Mouse (Mus musculus): ENCODE data around the gene Pappa. TPM values are rescaled to one million over a fixed set of nuclear protein-coding genes. Genes with fewer than 3 reads are reported as not detected.

Gene Pappa
- polyA plus RNA-seq, 1 experiment from 2014 or later = 2.0 TPM

GRCm38 (mm10) chr4:65279979-65280677 lies 156.2 kb downstream of the Pappa start:
- Histone ChIP-seq H3K4me1 (ENCODE audit: insufficient read depth, low read length) (peaks cover 10% of the 10 kb centered on the region; the same call in 1 of the 2 replicates), H3K4me2 (replicated peaks; ENCODE audit: low read depth, low read length) (no peak overlapping the region), H3K9me3 (ENCODE audit: low read length) (no peaks in the 10 kb centered on the region), H3K4me3 (ENCODE audit: low read length) (no peak overlapping the region), H3K9ac (replicated peaks; ENCODE audit: low read length) (no peak overlapping the region), H3K27ac (ENCODE audit: low read length) (no peak overlapping the region), H3K36me3 (ENCODE audit: insufficient read depth, low read length) (no peaks in the 10 kb centered on the region), H3K27me3 (ENCODE audit: insufficient read depth, low read length) (no peaks in the 10 kb centered on the region)
- ATAC-seq (ENCODE audit: low FRiP score, low TSS enrichment) = peak; percentile 70; the same call in 1 of the 2 replicates
- 16% methylated on average over 7 of the region's 7 CpGs for WGBS

- Histone ChIP-seq H3K4me3 (ENCODE audit: low read length) (no peak overlapping the region), H3K4me1 (ENCODE audit: insufficient read depth, low read length) (peaks cover 10% of the 10 kb centered on the region; the same call in 1 of the 2 replicates), H3K27me3 (ENCODE audit: insufficient read depth, low read length) (no peaks in the 10 kb centered on the region), H3K36me3 (ENCODE audit: insufficient read depth, low read length) (no peaks in the 10 kb centered on the region), H3K27ac (ENCODE audit: low read length) (no peak overlapping the region), H3K9me3 (ENCODE audit: low read length) (no peaks in the 10 kb centered on the region), H3K9ac (replicated peaks; ENCODE audit: low read length) (no peak overlapping the region), H3K4me2 (replicated peaks; ENCODE audit: low read depth, low read length) (no peak overlapping the region)
- ATAC-seq (ENCODE audit: low FRiP score, low TSS enrichment) = no peak
Observed at GRCm38 (mm10) chr4:65280888-65281287, 156.9 kb downstream of the Pappa start.

GRCm38 (mm10) chr4:65283611-65284010 lies 159.6 kb downstream of the Pappa start:
- Histone ChIP-seq H3K4me3 (ENCODE audit: low read length) (no peak overlapping the region), H3K27me3 (ENCODE audit: insufficient read depth, low read length) (no peaks in the 10 kb centered on the region), H3K4me2 (replicated peaks; ENCODE audit: low read depth, low read length) (no peak overlapping the region), H3K36me3 (ENCODE audit: insufficient read depth, low read length) (no peaks in the 10 kb centered on the region), H3K4me1 (ENCODE audit: insufficient read depth, low read length) (peaks cover 10% of the 10 kb centered on the region; the same call in 1 of the 2 replicates), H3K9me3 (ENCODE audit: low read length) (no peaks in the 10 kb centered on the region), H3K27ac (ENCODE audit: low read length) (no peak overlapping the region), H3K9ac (replicated peaks; ENCODE audit: low read length) (no peak overlapping the region)
- no peak for ATAC-seq (ENCODE audit: low FRiP score, low TSS enrichment)
- WGBS = 89% methylated on average over 2 of the region's 2 CpGs

DNA sequence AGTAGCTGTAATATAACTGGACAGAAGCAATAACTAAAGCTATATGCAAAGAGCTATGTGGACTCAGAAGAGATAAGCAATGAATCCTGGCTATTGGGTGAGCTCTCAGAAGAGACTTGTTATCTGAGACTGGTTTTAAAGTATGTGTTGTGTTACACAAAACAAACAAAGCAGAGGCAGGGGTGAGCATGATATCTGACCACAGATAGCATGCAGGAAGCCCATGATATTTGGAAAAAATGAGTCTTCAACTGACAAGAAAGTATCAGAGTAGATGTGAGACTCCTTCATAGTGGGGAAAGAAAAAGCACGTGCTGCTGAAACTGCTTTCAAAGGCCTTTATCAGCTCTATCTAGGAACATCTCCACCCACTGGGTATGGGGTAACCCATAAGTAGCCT lies 161.2 kb downstream of the Pappa start:
- Histone ChIP-seq H3K4me2 (replicated peaks; ENCODE audit: low read depth, low read length) (no peak overlapping the region), H3K4me3 (ENCODE audit: low read length) (no peak overlapping the region), H3K36me3 (ENCODE audit: insufficient read depth, low read length) (no peaks in the 10 kb centered on the region), H3K9me3 (ENCODE audit: low read length) (no peaks in the 10 kb centered on the region), H3K9ac (replicated peaks; ENCODE audit: low read length) (no peak overlapping the region), H3K4me1 (ENCODE audit: insufficient read depth, low read length) (peaks cover under 1% of the 10 kb centered on the region; the same call in 1 of the 2 replicates), H3K27ac (ENCODE audit: low read length) (no peak overlapping the region), H3K27me3 (ENCODE audit: insufficient read depth, low read length) (no peaks in the 10 kb centered on the region)
- 59% methylated on average over 1 of the region's 1 CpGs for WGBS
- ATAC-seq (ENCODE audit: low FRiP score, low TSS enrichment) = no peak

DNA sequence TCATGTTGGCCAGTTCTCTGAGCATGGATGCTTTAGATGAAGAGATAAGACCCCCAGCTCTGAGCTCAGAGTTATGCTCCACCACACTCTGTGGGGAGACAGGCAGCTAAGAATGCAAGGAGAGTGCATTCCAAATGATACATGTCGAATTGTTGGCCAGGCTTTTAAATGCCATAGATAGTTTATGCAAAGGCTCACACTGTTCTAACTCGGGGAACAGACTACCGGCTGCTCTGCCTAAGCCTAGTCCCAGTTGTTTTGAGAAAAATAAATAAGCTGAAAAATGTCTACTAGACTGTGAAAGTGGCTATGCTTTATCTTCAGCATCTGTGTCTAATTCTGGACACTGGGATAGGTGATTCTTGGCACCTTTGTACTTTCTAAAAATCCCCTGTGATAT lies 165.3 kb downstream of the Pappa start:
- Histone ChIP-seq H3K9ac (replicated peaks; ENCODE audit: low read length) (no peak overlapping the region), H3K4me2 (replicated peaks; ENCODE audit: low read depth, low read length) (no peak overlapping the region), H3K9me3 (ENCODE audit: low read length) (no peaks in the 10 kb centered on the region), H3K4me1 (ENCODE audit: insufficient read depth, low read length) (no peaks in the 10 kb centered on the region), H3K36me3 (ENCODE audit: insufficient read depth, low read length) (no peaks in the 10 kb centered on the region), H3K4me3 (ENCODE audit: low read length) (no peak overlapping the region), H3K27ac (ENCODE audit: low read length) (no peak overlapping the region), H3K27me3 (ENCODE audit: insufficient read depth, low read length) (no peaks in the 10 kb centered on the region)
- 54% methylated on average over 3 of the region's 3 CpGs for WGBS
- no peak for ATAC-seq (ENCODE audit: low FRiP score, low TSS enrichment)

- H3K9me3 ChIP-seq (ENCODE audit: low read length) = no peaks in the 10 kb centered on the region
- no peaks in the 10 kb centered on the region for H3K36me3 ChIP-seq (ENCODE audit: insufficient read depth, low read length)
- H3K27ac ChIP-seq (ENCODE audit: low read length) = no peak overlapping the region
- 87% methylated on average over 1 of the region's 1 CpGs for WGBS
- ATAC-seq (ENCODE audit: low FRiP score, low TSS enrichment) = no peak
- H3K4me1 ChIP-seq (ENCODE audit: insufficient read depth, low read length) = peaks cover 7% of the 10 kb centered on the region; the same call in 1 of the 2 replicates
- no peak overlapping the region for H3K4me2 ChIP-seq (replicated peaks; ENCODE audit: low read depth, low read length)
- no peaks in the 10 kb centered on the region for H3K27me3 ChIP-seq (ENCODE audit: insufficient read depth, low read length)
- H3K4me3 ChIP-seq (ENCODE audit: low read length) = no peak overlapping the region
- no peak overlapping the region for H3K9ac ChIP-seq (replicated peaks; ENCODE audit: low read length)
Observed at GRCm38 (mm10) chr4:65295741-65296140, 171.8 kb downstream of the Pappa start.

- no peak overlapping the region for H3K9ac ChIP-seq (replicated peaks; ENCODE audit: low read length)
- WGBS = 64% methylated on average over 7 of the region's 7 CpGs
- no peaks in the 10 kb centered on the region for H3K36me3 ChIP-seq (ENCODE audit: insufficient read depth, low read length)
- ATAC-seq (ENCODE audit: low FRiP score, low TSS enrichment) = no peak
- H3K4me2 ChIP-seq (replicated peaks; ENCODE audit: low read depth, low read length) = no peak overlapping the region
- H3K9me3 ChIP-seq (ENCODE audit: low read length) = no peaks in the 10 kb centered on the region
- no peak overlapping the region for H3K4me3 ChIP-seq (ENCODE audit: low read length)
- H3K4me1 ChIP-seq (ENCODE audit: insufficient read depth, low read length) = peaks cover 7% of the 10 kb centered on the region; the same call in 1 of the 2 replicates
- H3K27me3 ChIP-seq (ENCODE audit: insufficient read depth, low read length) = no peaks in the 10 kb centered on the region
- no peak overlapping the region for H3K27ac ChIP-seq (ENCODE audit: low read length)
Observed at GRCm38 (mm10) chr4:65296356-65296967, 172.5 kb downstream of the Pappa start.

DNA sequence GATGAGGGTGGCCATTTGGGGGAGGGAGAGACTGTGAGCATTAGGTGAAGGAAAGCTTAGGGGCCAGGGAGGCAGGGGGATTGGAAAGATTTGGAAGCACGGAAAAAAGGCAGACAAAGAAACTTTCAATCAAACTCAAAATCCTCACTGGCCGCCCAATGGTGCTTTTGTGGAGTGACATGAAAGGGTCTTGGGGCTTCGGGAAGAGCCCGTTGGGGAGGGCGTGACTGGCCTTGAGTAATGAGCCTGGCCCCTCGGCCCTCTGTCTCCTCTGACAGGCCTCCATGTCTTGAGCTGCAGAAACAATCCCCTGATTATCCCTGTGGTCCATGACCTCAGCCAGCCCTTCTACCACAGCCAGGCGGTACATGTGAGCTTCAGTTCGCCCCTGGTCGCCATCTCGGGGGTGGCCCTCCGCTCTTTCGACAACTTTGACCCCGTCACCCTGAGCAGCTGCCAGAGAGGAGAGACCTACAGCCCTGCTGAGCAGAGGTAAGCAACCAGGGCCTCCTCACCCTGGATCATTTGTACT lies 173.1 kb downstream of the Pappa start:
- ATAC-seq (ENCODE audit: low FRiP score, low TSS enrichment) = no peak
- H3K27ac ChIP-seq (ENCODE audit: low read length) = no peak overlapping the region
- WGBS = 51% methylated on average over 13 of the region's 13 CpGs

DNA sequence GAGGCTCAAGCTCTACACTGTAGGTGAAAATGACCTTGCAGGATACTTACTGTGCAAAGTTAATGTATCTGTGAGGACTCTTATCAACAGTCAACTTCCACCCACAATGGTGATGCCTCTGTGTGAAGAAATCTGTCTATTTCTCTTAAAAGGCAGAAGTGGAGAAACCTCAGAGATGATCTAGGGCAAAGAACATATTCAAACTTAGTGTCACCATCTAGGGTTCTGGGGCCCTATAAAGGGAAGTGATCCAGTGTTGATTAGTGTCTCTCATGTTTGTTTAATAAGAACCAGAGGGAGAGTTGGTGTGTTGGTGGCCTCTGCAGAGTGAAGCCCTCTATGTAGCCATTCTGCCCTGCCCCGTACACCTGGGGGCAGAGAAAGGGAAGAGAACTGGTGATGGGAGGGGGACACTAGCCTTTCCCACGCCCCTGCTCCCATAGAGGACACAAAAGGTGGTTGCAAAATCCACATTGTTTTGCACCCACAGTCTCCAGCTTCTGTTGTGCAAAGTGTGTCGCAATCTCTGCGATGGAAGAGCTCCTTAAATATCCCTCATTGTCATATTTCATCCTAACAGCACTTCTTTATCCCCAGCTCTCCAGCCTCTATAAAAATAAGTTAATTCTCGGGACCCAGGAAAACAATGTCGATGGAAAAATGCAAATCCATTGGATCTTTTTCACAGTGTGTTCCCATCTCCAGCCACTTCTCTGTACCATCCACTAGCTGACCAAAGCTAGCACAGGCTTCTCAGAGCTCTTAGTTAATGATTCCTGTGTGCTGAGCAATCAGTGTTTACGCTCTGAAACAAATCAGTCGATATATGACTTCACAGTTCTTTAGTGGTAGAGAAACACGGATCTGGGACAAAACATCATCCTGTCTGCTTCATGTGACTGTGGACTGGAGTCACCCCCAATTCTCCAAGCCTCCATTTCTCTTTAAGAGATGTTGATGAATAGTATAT lies 174.5 kb downstream of the Pappa start:
- Histone ChIP-seq H3K27ac (ENCODE audit: low read length) (no peak overlapping the region), H3K9ac (replicated peaks; ENCODE audit: low read length) (no peak overlapping the region), H3K27me3 (ENCODE audit: insufficient read depth, low read length) (no peaks in the 10 kb centered on the region), H3K36me3 (ENCODE audit: insufficient read depth, low read length) (no peaks in the 10 kb centered on the region), H3K9me3 (ENCODE audit: low read length) (no peaks in the 10 kb centered on the region), H3K4me2 (replicated peaks; ENCODE audit: low read depth, low read length) (no peak overlapping the region), H3K4me1 (ENCODE audit: insufficient read depth, low read length) (peaks cover 7% of the 10 kb centered on the region; the same call in 1 of the 2 replicates), H3K4me3 (ENCODE audit: low read length) (no peak overlapping the region)
- no peak for ATAC-seq (ENCODE audit: low FRiP score, low TSS enrichment)
- WGBS = 69% methylated on average over 9 of the region's 9 CpGs

More for the DNA sequence above, 173.1 kb downstream of the Pappa start:
- H3K4me3 ChIP-seq (ENCODE audit: low read length) = no peak overlapping the region
- no peaks in the 10 kb centered on the region for H3K36me3 ChIP-seq (ENCODE audit: insufficient read depth, low read length)
- H3K9ac ChIP-seq (replicated peaks; ENCODE audit: low read length) = no peak overlapping the region
- H3K9me3 ChIP-seq (ENCODE audit: low read length) = no peaks in the 10 kb centered on the region
- H3K27me3 ChIP-seq (ENCODE audit: insufficient read depth, low read length) = no peaks in the 10 kb centered on the region
- H3K4me2 ChIP-seq (replicated peaks; ENCODE audit: low read depth, low read length) = no peak overlapping the region
- peaks cover 7% of the 10 kb centered on the region; the same call in 1 of the 2 replicates for H3K4me1 ChIP-seq (ENCODE audit: insufficient read depth, low read length)

Data from kidney, embryonic 16.5 days (tissue).